Mouse (Mus musculus) MEL (cell line): Measurements from ENCODE around the gene Pgap3.

ENCODE experiments used
- BHLHE40 ChIP-seq: IDR thresholded peaks from 2 replicates; pipeline ENCODE4 v1.6.1; 2012; ENCODE audit warnings: low read depth, mild to moderate bottlenecking, inconsistent platforms, low read length, improper control_type of control experiment, borderline replicate concordance
- CTCF ChIP-seq, 3 experiments: IDR thresholded peaks in 2 of 3; conservative IDR thresholded peaks in 1 of 3; 2 replicates each; pipeline ENCODE4 v1.5.1; 2011 to 2012; ENCODE audit warnings: low read length in 3 of 3, low read depth in 2 of 3, mild to moderate bottlenecking in 2 of 3, improper control_type of control experiment in 1 of 3, inconsistent platforms in 1 of 3, mixed read lengths in 1 of 3, moderate library complexity in 1 of 3; ENCODE audit not compliant: control insufficient read depth in 1 of 3, insufficient read depth in 1 of 3, poor library complexity in 1 of 3, severe bottlenecking in 1 of 3
- EP300 ChIP-seq, 2 experiments: IDR thresholded peaks; 2 replicates each; pipeline ENCODE4 v1.6.1; 2011; ENCODE audit warnings: improper control_type of control experiment in 2 of 2, low read length in 2 of 2, low read depth in 1 of 2, mild to moderate bottlenecking in 1 of 2
- GATA1 ChIP-seq: IDR thresholded peaks from 2 replicates; pipeline ENCODE4 v1.6.1; 2011; ENCODE audit warnings: low read depth, low read length, improper control_type of control experiment
- KAT2A ChIP-seq: conservative IDR thresholded peaks from 2 replicates; pipeline ENCODE4 v1.6.1; 2012; ENCODE audit warnings: low read depth, low read length, improper control_type of control experiment, inconsistent platforms
- MAFK ChIP-seq: IDR thresholded peaks from 2 replicates; pipeline ENCODE4 v1.6.1; 2011; ENCODE audit warnings: low read depth, mild to moderate bottlenecking, low read length, improper control_type of control experiment, borderline replicate concordance
- MAX ChIP-seq: IDR thresholded peaks from 2 replicates; pipeline ENCODE4 v1.6.1; 2011; ENCODE audit warnings: low read length, improper control_type of control experiment
- NRF1 ChIP-seq: IDR thresholded peaks from 2 replicates; pipeline ENCODE4 v1.6.1; 2014; ENCODE audit warnings: low read depth, mild to moderate bottlenecking, inconsistent platforms, low read length, improper control_type of control experiment, moderate library complexity; ENCODE audit not compliant: poor library complexity, insufficient read depth, severe bottlenecking
- POLR2AphosphoS2 ChIP-seq: IDR thresholded peaks from 2 replicates; pipeline ENCODE4 v1.6.1; 2011; ENCODE audit warnings: low read length, improper control_type of control experiment
- RAD21 ChIP-seq: IDR thresholded peaks from 2 replicates; pipeline ENCODE4 v1.6.1; 2011; ENCODE audit warnings: mild to moderate bottlenecking, low read depth, low read length, improper control_type of control experiment
- TAL1 ChIP-seq: IDR thresholded peaks from 2 replicates; pipeline ENCODE4 v1.6.1; 2012; ENCODE audit warnings: mild to moderate bottlenecking, inconsistent platforms, low read length, moderate library complexity, mixed read lengths
- ZC3H11A ChIP-seq: IDR thresholded peaks from 2 replicates; pipeline ENCODE4 v1.6.1; 2012; ENCODE audit warnings: low read depth, mild to moderate bottlenecking, inconsistent platforms, low read length, improper control_type of control experiment
- ZNF384 ChIP-seq: IDR thresholded peaks from 2 replicates; pipeline ENCODE4 v1.6.1; 2012; ENCODE audit warnings: low read depth, mild to moderate bottlenecking, inconsistent platforms, low read length, improper control_type of control experiment

- TF ChIP-seq BHLHE40: no peak
- TF ChIP-seq CTCF (IDR thresholded peaks at IDR 0.05 in 2 of 3, conservative IDR thresholded peaks at IDR 0.05 in 1 of 3; ENCODE audit: control insufficient read depth in 1 of 3, insufficient read depth in 1 of 3, low read depth in 2 of 3, low read length in 3 of 3, poor library complexity in 1 of 3, severe bottlenecking in 1 of 3): no peak
- no peak for TF ChIP-seq GATA1
- TF ChIP-seq TAL1: no peak
- TF ChIP-seq RAD21: no peak
- TF ChIP-seq MAX: no peak
- TF ChIP-seq EP300 (IDR thresholded peaks at IDR 0.05; ENCODE audit: low read depth in 1 of 2, low read length in 2 of 2): no peak
- no peak for TF ChIP-seq ZNF384
- no peak for TF ChIP-seq POLR2AphosphoS2
- TF ChIP-seq ZC3H11A: no peak
- TF ChIP-seq MAFK: no peak
- no peak for TF ChIP-seq NRF1
- TF ChIP-seq KAT2A: no peak
Observed at GRCm38 (mm10) chr11:98384721-98385637, 15.3 kb downstream of the Pgap3 start.
